Mouse (Mus musculus) MEL (cell line): ENCODE data around the gene Klk8.

Experiments
- BHLHE40 ChIP-seq: IDR thresholded peaks from 2 replicates; pipeline ENCODE4 v1.6.1; 2012; ENCODE audit warnings: low read depth, mild to moderate bottlenecking, inconsistent platforms, low read length, improper control_type of control experiment, borderline replicate concordance
- CHD2 ChIP-seq: IDR thresholded peaks from 2 replicates; pipeline ENCODE4 v1.6.1; 2011; ENCODE audit warnings: low read length, improper control_type of control experiment
- CTCF ChIP-seq, 3 experiments: IDR thresholded peaks in 2 of 3; conservative IDR thresholded peaks in 1 of 3; 2 replicates each; pipeline ENCODE4 v1.5.1; 2011 to 2012; ENCODE audit warnings: low read length in 3 of 3, low read depth in 2 of 3, mild to moderate bottlenecking in 2 of 3, improper control_type of control experiment in 1 of 3, inconsistent platforms in 1 of 3, mixed read lengths in 1 of 3, moderate library complexity in 1 of 3; ENCODE audit not compliant: control insufficient read depth in 1 of 3, insufficient read depth in 1 of 3, poor library complexity in 1 of 3, severe bottlenecking in 1 of 3
- EP300 ChIP-seq, 2 experiments: IDR thresholded peaks; 2 replicates each; pipeline ENCODE4 v1.6.1; 2011; ENCODE audit warnings: improper control_type of control experiment in 2 of 2, low read length in 2 of 2, low read depth in 1 of 2, mild to moderate bottlenecking in 1 of 2
- MAX ChIP-seq: IDR thresholded peaks from 2 replicates; pipeline ENCODE4 v1.6.1; 2011; ENCODE audit warnings: low read length, improper control_type of control experiment
- MEF2A ChIP-seq: IDR thresholded peaks from 2 replicates; pipeline ENCODE4 v1.6.1; 2014; ENCODE audit warnings: low read depth, mild to moderate bottlenecking, inconsistent platforms, low read length, improper control_type of control experiment; ENCODE audit not compliant: poor library complexity, insufficient replicate concordance, severe bottlenecking; ENCODE audit errors: extremely low read depth
- MYC ChIP-seq: IDR thresholded peaks from 2 replicates; pipeline ENCODE4 v1.6.1; 2011; ENCODE audit warnings: low read depth, mild to moderate bottlenecking, low read length, improper control_type of control experiment, moderate library complexity
- NELFE ChIP-seq: IDR thresholded peaks from 2 replicates; pipeline ENCODE4 v1.6.1; 2011; ENCODE audit warnings: low read depth, low read length, improper control_type of control experiment
- POLR2A ChIP-seq, 2 experiments: IDR thresholded peaks; 2 replicates each; pipeline ENCODE4 v1.6.1; 2011 to 2012; ENCODE audit warnings: low read length in 2 of 2, mild to moderate bottlenecking in 2 of 2, control low read depth in 1 of 2, improper control_type of control experiment in 1 of 2, low read depth in 1 of 2, moderate library complexity in 1 of 2; ENCODE audit not compliant: control insufficient read depth in 1 of 2, insufficient read depth in 1 of 2, poor library complexity in 1 of 2
- RAD21 ChIP-seq: IDR thresholded peaks from 2 replicates; pipeline ENCODE4 v1.6.1; 2011; ENCODE audit warnings: mild to moderate bottlenecking, low read depth, low read length, improper control_type of control experiment
- RCOR1 ChIP-seq: IDR thresholded peaks from 2 replicates; pipeline ENCODE4 v1.6.1; 2012; ENCODE audit warnings: low read depth, mild to moderate bottlenecking, inconsistent platforms, low read length, improper control_type of control experiment
- TAL1 ChIP-seq: IDR thresholded peaks from 2 replicates; pipeline ENCODE4 v1.6.1; 2012; ENCODE audit warnings: mild to moderate bottlenecking, inconsistent platforms, low read length, moderate library complexity, mixed read lengths
- TCF12 ChIP-seq: IDR thresholded peaks from 2 replicates; pipeline ENCODE4 v1.6.1; 2014; ENCODE audit warnings: low read depth, mild to moderate bottlenecking, inconsistent platforms, low read length, improper control_type of control experiment, moderate library complexity
- ZNF384 ChIP-seq: IDR thresholded peaks from 2 replicates; pipeline ENCODE4 v1.6.1; 2012; ENCODE audit warnings: low read depth, mild to moderate bottlenecking, inconsistent platforms, low read length, improper control_type of control experiment

- no peak for TF ChIP-seq EP300 (IDR thresholded peaks at IDR 0.05; ENCODE audit: low read depth in 1 of 2, low read length in 2 of 2)
- no peak for TF ChIP-seq POLR2A (IDR thresholded peaks at IDR 0.05; ENCODE audit: control insufficient read depth in 1 of 2, insufficient read depth in 1 of 2, low read depth in 1 of 2, low read length in 2 of 2, poor library complexity in 1 of 2)
- TF ChIP-seq MAX = no peak
- no peak for TF ChIP-seq MYC
- TF ChIP-seq TCF12 = no peak
- TF ChIP-seq CHD2 = no peak
- TF ChIP-seq CTCF (IDR thresholded peaks at IDR 0.05 in 2 of 3, conservative IDR thresholded peaks at IDR 0.05 in 1 of 3; ENCODE audit: control insufficient read depth in 1 of 3, insufficient read depth in 1 of 3, low read depth in 2 of 3, low read length in 3 of 3, poor library complexity in 1 of 3, severe bottlenecking in 1 of 3) = no peak
- no peak for TF ChIP-seq MEF2A
- TF ChIP-seq BHLHE40 = no peak
- TF ChIP-seq RCOR1 = no peak
- TF ChIP-seq TAL1 = no peak
- TF ChIP-seq NELFE = no peak
- TF ChIP-seq RAD21 = no peak
- TF ChIP-seq ZNF384 = no peak
Observed at GRCm38 (mm10) chr7:43778176-43778970, 19.0 kb upstream of the Klk8 start.
